In genomic region chr11:55386424-55387063, GRCm38 (mm10) we compare ENCODE assay signal across 9 mouse cellular contexts. TPM values are rescaled to one million over a fixed set of nuclear protein-coding genes. Genes with fewer than 3 reads are reported as not detected.
DNase-seq lines count a peak whose midpoint lies in the region; ATAC-seq and TF ChIP-seq lines count a peak whose summit lies in the region.
"Had no signal": no experiment of that assay in that cellular context is flagged by ENCODE, and none has a peak within 500 bp of the region (broad histone marks: within the 10 kb centered on the region; RNA-seq: fewer than 3 reads in every experiment).

No protein-coding gene starts in this region.

- peaks cover 14% of the 10 kb centered on the region; the same call in 1 of the 2 replicates for H3K27me3 ChIP-seq in E14TG2a.4 (ENCODE audit: insufficient read depth, low read length)
- H3K27me3 ChIP-seq in forebrain, embryonic 12.5 days: 0 out of 2 replicates have a peak, but pooled peaks cover 13% of the 10 kb centered on the region
- no peaks in the 10 kb centered on the region for H3K27me3 ChIP-seq in thymus, adult 2 months (ENCODE audit: control insufficient read depth, insufficient read depth, low read length)

- H3K4me3 ChIP-seq in E14TG2a.4 (replicated peaks; ENCODE audit: low read length): no peak overlapping the region
- no peak overlapping the region for H3K4me3 ChIP-seq in forebrain, embryonic 12.5 days (replicated peaks)
- H3K4me3 ChIP-seq in lung, adult 2 months (replicated peaks; ENCODE audit: extremely low read depth, low read depth, low read length): no peak overlapping the region
- H3K4me3 ChIP-seq in thymus, adult 2 months (ENCODE audit: control insufficient read depth, insufficient read depth, low read length): no peak overlapping the region

- intact Hi-C loops in heart, postnatal 25 days (cut with DNase I): loop anchor here (1.0 to 5.0 kb wide), 3 partner anchors 124 to 192 kb away; partner anchors contain the start of gene Slc36a1

- peak; percentile 89 for TF ChIP-seq CTCF in E14TG2a.4 (conservative IDR thresholded peaks at IDR 0.05; ENCODE audit: low read length)
- peak; percentile 97 for TF ChIP-seq CTCF in lung, adult 2 months (IDR thresholded peaks at IDR 0.05; ENCODE audit: insufficient read depth, low read length)
- TF ChIP-seq CTCF in thymus, adult 2 months (IDR thresholded peaks at IDR 0.05; ENCODE audit: borderline replicate concordance, control insufficient read depth, extremely low read depth, insufficient read depth, low read length, poor library complexity): peak; percentile 75; the same call in 1 of the 2 replicates

- TF ChIP-seq POLR2A in lung, adult 2 months (IDR thresholded peaks at IDR 0.05; ENCODE audit: borderline replicate concordance, extremely low read depth, low read depth, low read length): no peak
- TF ChIP-seq POLR2A in thymus, adult 2 months (IDR thresholded peaks at IDR 0.05; ENCODE audit: control insufficient read depth, extremely low read depth, insufficient read depth, low read length, poor library complexity): no peak

- no peaks in the 10 kb centered on the region for H3K36me3 ChIP-seq in E14TG2a.4 (ENCODE audit: insufficient read depth, low read length)
- H3K36me3 ChIP-seq in forebrain, embryonic 12.5 days (replicated peaks): no peaks in the 10 kb centered on the region
- H3K36me3 ChIP-seq in thymus, adult 2 months (ENCODE audit: control insufficient read depth, insufficient read depth, low read length): no peaks in the 10 kb centered on the region

- no peaks in the 10 kb centered on the region for H3K9me3 ChIP-seq in E14TG2a.4 (ENCODE audit: low read length)
- H3K9me3 ChIP-seq in forebrain, embryonic 12.5 days: no peaks in the 10 kb centered on the region

- ATAC-seq in forebrain, embryonic 12.5 days (ENCODE audit: low FRiP score): peak; percentile 61

- H3K4me2 ChIP-seq in forebrain, embryonic 12.5 days: peak overlapping the region; percentile 27; the same call in 1 of the 2 replicates

- peaks cover 45% of the 10 kb centered on the region for H3K4me1 ChIP-seq in E14TG2a.4 (replicated peaks; ENCODE audit: low read depth, low read length)
- H3K4me1 ChIP-seq in forebrain, embryonic 12.5 days: peaks cover 7% of the 10 kb centered on the region
- H3K4me1 ChIP-seq in lung, adult 2 months (ENCODE audit: control insufficient read depth, insufficient read depth, low read length): no peaks in the 10 kb centered on the region
- H3K4me1 ChIP-seq in thymus, adult 2 months (replicated peaks; ENCODE audit: control insufficient read depth, insufficient read depth, low read length): no peaks in the 10 kb centered on the region

- no peak overlapping the region for H3K27ac ChIP-seq in forebrain, embryonic 12.5 days
- no peak overlapping the region for H3K27ac ChIP-seq in thymus, adult 2 months (ENCODE audit: control insufficient read depth, insufficient read depth, low read length)
- H3K27ac ChIP-seq: macrophage had no signal

- no peak overlapping the region for H3K9ac ChIP-seq in forebrain, embryonic 12.5 days

- peak; percentile 61 for DNase-seq in c-Kit-positive CD71-positive TER-119-negative erythroid progenitor cells, embryonic 14.5 days (ENCODE audit: low read depth)
- peak; percentile 57 for DNase-seq in heart, postnatal 25 days (ENCODE audit: low spot score)
- DNase-seq in layer of hippocampus, adult 18-20 months (ENCODE audit: low spot score in 2 of 2): peak; percentile 74 to 96
- DNase-seq in lung, adult 2 months: peak; percentile 88
- DNase-seq in ovary, adult 18-20 months (ENCODE audit: low spot score): peak; percentile 55
- DNase-seq in thymus, adult 2 months: peak; percentile 76

- WGBS in forebrain, embryonic 12.5 days: 13% methylated on average over 11 of the region's 11 CpGs
- 11% methylated on average over 11 of the region's 11 CpGs for WGBS in lung, adult 2 months
- 20% methylated on average over 11 of the region's 11 CpGs for WGBS in thymus, adult 2 months

RNA-seq across cellular contexts. Expression of gene Sparc, which starts 36.4 kb away (rescaled TPM):
- polyA plus RNA-seq in forebrain, embryonic 12.5 days (2016; fragmentation: Nextera tagmentation; extraction: Ambion mirVana): 329 and 395 TPM in 2 replicates
- 100 to 1,000 TPM; 785 to 951 TPM for total RNA-seq in heart, postnatal 25 days (2021)
- 100 to 1,000 TPM; 251 to 284 TPM for total RNA-seq in layer of hippocampus, adult 18-20 months (2021)
- 2,531 and 3,134 TPM in 2 replicates for polyA plus RNA-seq in lung, adult 2 months (2012; rRNA removed)
- polyA plus RNA-seq in thymus, adult 2 months (2012; rRNA removed): 177 and 230 TPM in 2 replicates

RNA-seq across cellular contexts. Expression of gene Fat2, which starts 50.2 kb away (rescaled TPM):
- polyA plus RNA-seq in forebrain, embryonic 12.5 days (2016; fragmentation: Nextera tagmentation; extraction: Ambion mirVana): 0.01 TPM in 2 replicates
- under 1 TPM in 1 of 2 experiments, not detected in 1; 0.08 TPM for total RNA-seq in heart, postnatal 25 days (2021)
- under 1 TPM; 0.25 to 0.27 TPM for total RNA-seq in layer of hippocampus, adult 18-20 months (2021)
- 0.59 and 1.4 TPM in 2 replicates for polyA plus RNA-seq in lung, adult 2 months (2012; rRNA removed)
- 1.9 and 2.2 TPM in 2 replicates for polyA plus RNA-seq in thymus, adult 2 months (2012; rRNA removed)
- polyA plus RNA-seq: macrophage had no signal
